Mouse (Mus musculus) myocyte (in vitro differentiated cells): ENCODE measurements around the gene Gm11114.

Experiments
- E2F4 ChIP-seq: IDR thresholded peaks from one replicate; pipeline ENCODE4 v1.6.1; 2011; ENCODE audit warnings: mild to moderate bottlenecking, control low read depth, moderate library complexity; ENCODE audit not compliant: insufficient read depth
- MAX ChIP-seq: IDR thresholded peaks from one replicate; pipeline ENCODE4 v1.6.1; 2011; ENCODE audit warnings: low read depth, mild to moderate bottlenecking, control low read depth
- MYOD1 ChIP-seq, 3 experiments: IDR thresholded peaks; one replicate each; pipeline ENCODE4 v1.6.1; 2011; ENCODE audit warnings: control low read depth in 2 of 3, low read depth in 2 of 3, mild to moderate bottlenecking in 2 of 3, moderate library complexity in 1 of 3; ENCODE audit not compliant: insufficient read length in 2 of 3, control insufficient read depth in 1 of 3
- MYOG ChIP-seq, 3 experiments: IDR thresholded peaks; one replicate each; pipeline ENCODE4 v1.6.1; 2011; ENCODE audit warnings: control low read depth in 2 of 3, low read depth in 2 of 3, mild to moderate bottlenecking in 2 of 3; ENCODE audit not compliant: insufficient read length in 2 of 3, control insufficient read depth in 1 of 3, insufficient read depth in 1 of 3
- POLR2A ChIP-seq: IDR thresholded peaks from one replicate; pipeline ENCODE4 v1.6.1; 2011; ENCODE audit warnings: low read depth, mild to moderate bottlenecking, control low read depth, moderate library complexity; ENCODE audit not compliant: insufficient read length
- POLR2AphosphoS2 ChIP-seq: IDR thresholded peaks from one replicate; pipeline ENCODE4 v1.6.1; 2011; ENCODE audit warnings: low read depth, control low read depth; ENCODE audit not compliant: insufficient read length
- SRF ChIP-seq: IDR thresholded peaks from one replicate; pipeline ENCODE4 v1.6.1; 2011; ENCODE audit warnings: low read depth; ENCODE audit not compliant: control insufficient read depth, insufficient read length
- TCF12 ChIP-seq: IDR thresholded peaks from one replicate; pipeline ENCODE4 v1.6.1; 2011; ENCODE audit warnings: mild to moderate bottlenecking, control low read depth; ENCODE audit not compliant: poor library complexity, insufficient read depth, severe bottlenecking
- TCF3 ChIP-seq: IDR thresholded peaks from one replicate; pipeline ENCODE4 v1.6.1; 2011; ENCODE audit warnings: low read depth, control low read depth; ENCODE audit not compliant: insufficient read length
- USF1 ChIP-seq: IDR thresholded peaks from one replicate; pipeline ENCODE4 v1.6.1; 2011; ENCODE audit warnings: low read depth, mild to moderate bottlenecking, control low read depth, moderate library complexity

DNA sequence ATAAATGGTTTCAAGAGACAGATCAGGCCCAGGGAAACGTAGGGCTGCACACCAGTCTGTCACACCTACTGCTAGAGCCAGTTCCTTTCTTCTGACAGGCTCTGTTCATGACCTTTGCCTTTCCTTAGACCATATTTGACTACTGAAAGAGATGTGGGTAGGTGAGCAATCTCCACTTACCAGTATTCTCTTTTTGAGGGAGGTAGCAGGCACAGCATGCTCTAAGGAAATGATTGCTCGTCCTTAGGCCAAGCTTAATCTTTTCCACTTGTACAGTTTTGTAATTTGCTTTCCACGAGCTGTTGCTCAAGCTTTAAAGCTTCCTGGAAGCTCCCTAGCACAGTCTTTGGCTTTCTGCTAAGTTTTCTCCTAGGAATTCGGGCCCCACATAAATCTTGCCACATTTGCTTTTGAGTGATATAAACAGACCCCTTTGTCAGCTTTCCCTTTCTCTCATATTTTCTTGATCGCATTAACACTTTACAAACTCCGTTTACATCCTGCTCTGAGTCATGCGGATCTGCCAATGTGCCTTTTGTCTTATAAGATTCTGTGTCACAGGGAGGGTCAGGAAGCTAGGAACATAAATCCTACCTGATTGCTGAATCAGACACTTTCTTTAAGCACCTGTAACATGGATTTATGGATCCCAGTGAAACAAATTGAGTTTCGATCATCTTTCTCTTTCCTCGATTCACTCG is 35.4 kb downstream of the Gm11114 start:
- TF ChIP-seq POLR2A (no peak), SRF (no peak), TCF3 (no peak), POLR2AphosphoS2 (no peak), E2F4 (no peak), MYOG (IDR thresholded peaks at IDR 0.05; ENCODE audit: control insufficient read depth in 1 of 3, insufficient read depth in 1 of 3, insufficient read length in 2 of 3, low read depth in 2 of 3) (no peak), TCF12 (no peak), MAX (no peak), USF1 (no peak), MYOD1 (IDR thresholded peaks at IDR 0.05; ENCODE audit: control insufficient read depth in 1 of 3, insufficient read length in 2 of 3, low read depth in 2 of 3) (no peak)
